Mouse (Mus musculus): ENCODE results near the gene Kcnj12. TPM values are rescaled to one million over a fixed set of nuclear protein-coding genes. Genes with fewer than 3 reads are reported as not detected.

Gene Kcnj12
- polyA plus RNA-seq, 1 experiment from 2014 or later = 7.8 TPM

Other genes with a start within 250 kb of the Kcnj12 start
- gene Top3a, start 245.2 kb upstream of the Kcnj12 start, polyA plus RNA-seq (2015; fragmentation: Nextera tagmentation; extraction: Ambion mirVana) = 8.5 and 10.0 TPM in 2 replicates
- gene Smcr8, start 245.0 kb upstream of the Kcnj12 start, polyA plus RNA-seq (2015; fragmentation: Nextera tagmentation; extraction: Ambion mirVana) = 6.1 and 6.5 TPM in 2 replicates
- gene Shmt1, start 210.8 kb upstream of the Kcnj12 start, polyA plus RNA-seq (2015; fragmentation: Nextera tagmentation; extraction: Ambion mirVana) = 5.0 and 7.2 TPM in 2 replicates
- gene Dhrs7b, start 191.9 kb upstream of the Kcnj12 start, polyA plus RNA-seq (2015; fragmentation: Nextera tagmentation; extraction: Ambion mirVana) = 31.0 and 32.1 TPM in 2 replicates
- gene Tmem11, start 143.3 kb upstream of the Kcnj12 start, polyA plus RNA-seq (2015; fragmentation: Nextera tagmentation; extraction: Ambion mirVana) = 52.6 and 56.0 TPM in 2 replicates
- 28.8 and 30.0 TPM in 2 replicates for gene Natd1, start 107.8 kb upstream of the Kcnj12 start, polyA plus RNA-seq (2015; fragmentation: Nextera tagmentation; extraction: Ambion mirVana)
- 31.4 and 32.0 TPM in 2 replicates for gene Map2k3, start 90.5 kb upstream of the Kcnj12 start, polyA plus RNA-seq (2015; fragmentation: Nextera tagmentation; extraction: Ambion mirVana)
- 1.5 and 1.8 TPM in 2 replicates for gene Tnfrsf13b, start 104.2 kb downstream of the Kcnj12 start, polyA plus RNA-seq (2015; fragmentation: Nextera tagmentation; extraction: Ambion mirVana)
- gene Usp22, start 152.5 kb downstream of the Kcnj12 start, polyA plus RNA-seq (2015; fragmentation: Nextera tagmentation; extraction: Ambion mirVana) = 362 and 373 TPM in 2 replicates
- gene Aldh3a1, start 185.0 kb downstream of the Kcnj12 start, polyA plus RNA-seq (2015; fragmentation: Nextera tagmentation; extraction: Ambion mirVana) = not detected in 2 replicates
- gene Aldh3a2, start 244.9 kb downstream of the Kcnj12 start, polyA plus RNA-seq (2015; fragmentation: Nextera tagmentation; extraction: Ambion mirVana) = 22.9 and 26.4 TPM in 2 replicates

Data from neural tube, embryonic 13.5 days (tissue).